Mouse (Mus musculus) c-Kit-positive CD71-positive TER-119-negative erythroid progenitor cells, embryonic 14.5 days (primary cell): Measurements from ENCODE around the gene S100a6.

Experiments
- DNase-seq: peaks from one replicate; pipeline ENCODE4 v3.0.0-alpha.2; 2013; ENCODE audit warnings: low read depth

The S100a6 gene

GRCm38 (mm10) chr3:90600458-90601195 is 12.1 kb upstream of the S100a6 start:
- DNase-seq = no peak

GRCm38 (mm10) chr3:90601486-90602110 is 11.1 kb upstream of the S100a6 start, which contains the start of gene Gm42674:
TSS of gene Gm42674 (plus strand) at chr3:90601904.
- no peak for DNase-seq

GRCm38 (mm10) chr3:90603623-90604022 is 9.1 kb upstream of the S100a6 start, which contains the start of gene S100a4:
TSS of gene S100a4 (plus strand) at chr3:90603771.
- no peak for DNase-seq

DNA sequence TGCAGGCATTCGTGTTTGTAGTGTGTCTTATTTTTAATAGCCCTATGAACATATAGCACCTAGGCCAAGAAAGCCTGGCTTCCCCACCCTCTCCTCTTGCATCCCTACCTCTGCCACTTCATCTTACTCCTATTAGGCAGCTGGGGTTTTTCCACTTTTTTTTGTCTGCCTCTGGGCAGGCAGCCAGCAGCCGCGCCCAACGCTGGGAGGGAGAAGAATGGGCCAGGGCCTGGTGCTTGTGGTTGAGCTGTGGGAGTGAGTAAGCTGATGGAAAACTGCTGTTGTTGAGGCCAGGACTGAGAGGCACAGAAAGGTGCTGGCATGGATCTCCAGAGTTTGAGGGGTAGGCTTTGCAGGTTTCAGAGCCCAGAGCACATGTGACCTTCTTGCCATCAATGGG is 8.3 kb upstream of the S100a6 start:
- DNase-seq = no peak

DNA sequence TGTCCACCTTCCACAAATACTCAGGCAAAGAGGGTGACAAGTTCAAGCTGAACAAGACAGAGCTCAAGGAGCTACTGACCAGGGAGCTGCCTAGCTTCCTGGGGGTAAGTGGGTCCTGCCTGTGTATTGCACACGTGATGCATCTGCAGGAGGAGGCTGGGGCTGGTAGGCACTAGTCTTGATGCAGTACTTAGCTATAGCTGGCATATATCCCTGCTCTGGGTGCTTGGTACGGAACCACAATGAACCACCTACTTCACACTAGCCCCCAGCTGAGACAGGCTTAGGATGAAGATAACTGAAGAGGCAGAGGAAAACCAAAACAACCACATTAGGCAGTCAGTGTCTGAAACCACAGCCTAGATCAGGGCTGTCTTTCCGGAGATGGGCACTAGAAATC is 7.6 kb upstream of the S100a6 start:
- DNase-seq = no peak

DNA sequence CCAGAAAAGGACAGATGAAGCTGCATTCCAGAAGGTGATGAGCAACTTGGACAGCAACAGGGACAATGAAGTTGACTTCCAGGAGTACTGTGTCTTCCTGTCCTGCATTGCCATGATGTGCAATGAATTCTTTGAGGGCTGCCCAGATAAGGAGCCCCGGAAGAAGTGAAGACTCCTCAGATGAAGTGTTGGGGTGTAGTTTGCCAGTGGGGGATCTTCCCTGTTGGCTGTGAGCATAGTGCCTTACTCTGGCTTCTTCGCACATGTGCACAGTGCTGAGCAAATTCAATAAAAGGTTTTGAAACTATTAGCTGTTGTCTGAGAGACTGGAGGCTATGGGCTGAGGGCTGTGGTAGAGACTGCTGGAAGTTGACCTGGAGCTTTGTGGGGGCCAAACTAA is 6.9 kb upstream of the S100a6 start:
- DNase-seq = no peak

- no peak for DNase-seq
Observed at GRCm38 (mm10) chr3:90606185-90606584, 6.5 kb upstream of the S100a6 start.

DNA sequence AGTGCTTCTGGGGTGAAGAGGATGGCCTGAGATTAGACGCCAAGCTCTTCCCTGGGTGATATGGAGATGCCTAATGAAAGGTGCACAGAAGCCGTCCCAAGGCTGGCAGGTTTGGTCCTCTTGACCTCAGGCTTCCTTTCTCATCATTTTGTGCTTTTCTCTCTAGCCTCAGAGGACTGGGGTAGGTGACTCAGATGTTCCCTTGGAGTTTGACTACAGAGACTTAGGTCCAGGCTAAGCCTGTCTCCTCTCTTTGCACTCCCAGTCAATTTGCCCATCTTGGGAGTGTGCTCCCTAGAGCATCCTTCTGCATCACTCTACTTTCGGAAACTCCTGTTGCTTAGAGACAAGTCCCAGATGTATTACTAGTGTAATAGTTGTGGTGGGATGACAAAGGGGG is 5.3 kb upstream of the S100a6 start:
- DNase-seq = no peak

DNA sequence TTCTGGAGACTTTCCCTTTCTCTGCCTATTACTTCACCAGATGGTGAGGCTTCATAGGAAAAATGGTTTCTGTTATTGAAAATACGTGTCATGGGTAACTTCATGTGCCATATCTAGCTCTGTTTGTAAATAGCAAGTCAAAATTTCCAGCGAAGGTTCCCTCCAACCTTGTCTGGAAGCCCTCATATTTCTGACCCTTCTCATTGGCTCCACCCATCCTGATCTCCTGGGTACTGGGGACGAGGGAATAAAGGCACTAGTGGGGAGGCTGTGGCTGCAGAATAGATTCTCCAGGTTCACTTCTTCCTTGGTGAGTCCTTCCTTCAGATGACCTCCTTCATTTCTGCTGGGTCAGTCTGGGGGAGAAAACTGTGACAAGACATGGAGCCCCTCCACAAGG is 4.5 kb upstream of the S100a6 start, which contains the start of gene S100a5:
S100a5 (plus strand) TSS at position 301 of the 400 bp plus-strand sequence.
- DNase-seq = no peak

DNA sequence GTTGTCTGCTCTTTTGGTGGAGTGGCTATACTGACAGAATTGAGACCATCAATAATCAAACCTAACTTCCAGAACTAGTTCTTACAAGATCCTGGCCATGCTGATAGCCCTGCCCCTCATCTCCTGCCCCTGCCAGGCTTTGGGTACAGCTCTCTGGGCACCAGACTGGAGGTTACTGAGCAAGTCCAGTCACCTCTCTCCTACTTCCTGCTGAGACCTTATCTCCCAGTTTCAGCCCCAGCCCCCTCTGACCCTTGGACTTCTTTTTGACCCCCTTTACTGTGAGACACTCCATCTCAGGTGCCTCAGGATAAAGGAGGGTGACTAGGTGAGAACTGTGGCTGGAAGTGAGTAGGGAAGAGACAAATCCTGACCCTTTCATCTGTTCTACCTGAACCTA is 3.6 kb upstream of the S100a6 start:
- no peak for DNase-seq

- DNase-seq = no peak
Observed at GRCm38 (mm10) chr3:90611494-90611893, 1.2 kb upstream of the S100a6 start.

DNA sequence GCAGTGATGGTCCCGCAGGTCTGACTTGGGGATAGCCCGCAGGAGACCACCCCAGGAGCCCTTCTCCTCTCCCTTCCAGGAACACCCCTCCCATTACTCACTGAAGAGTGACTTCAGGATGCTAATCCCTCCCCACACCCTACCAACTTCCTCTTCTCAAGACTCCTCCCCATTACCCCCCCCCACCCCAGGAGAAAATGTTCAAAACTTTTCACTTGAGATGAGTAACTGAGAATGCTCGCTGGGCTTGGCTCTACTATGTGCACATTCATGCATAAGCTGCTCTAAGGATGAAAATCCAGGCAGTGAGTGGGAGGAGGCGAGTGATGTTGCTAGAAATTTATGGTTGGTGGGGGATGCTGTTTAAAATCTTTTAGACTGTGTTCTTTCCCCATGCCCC is 621 bp upstream of the S100a6 start:
- DNase-seq = no peak

DNA sequence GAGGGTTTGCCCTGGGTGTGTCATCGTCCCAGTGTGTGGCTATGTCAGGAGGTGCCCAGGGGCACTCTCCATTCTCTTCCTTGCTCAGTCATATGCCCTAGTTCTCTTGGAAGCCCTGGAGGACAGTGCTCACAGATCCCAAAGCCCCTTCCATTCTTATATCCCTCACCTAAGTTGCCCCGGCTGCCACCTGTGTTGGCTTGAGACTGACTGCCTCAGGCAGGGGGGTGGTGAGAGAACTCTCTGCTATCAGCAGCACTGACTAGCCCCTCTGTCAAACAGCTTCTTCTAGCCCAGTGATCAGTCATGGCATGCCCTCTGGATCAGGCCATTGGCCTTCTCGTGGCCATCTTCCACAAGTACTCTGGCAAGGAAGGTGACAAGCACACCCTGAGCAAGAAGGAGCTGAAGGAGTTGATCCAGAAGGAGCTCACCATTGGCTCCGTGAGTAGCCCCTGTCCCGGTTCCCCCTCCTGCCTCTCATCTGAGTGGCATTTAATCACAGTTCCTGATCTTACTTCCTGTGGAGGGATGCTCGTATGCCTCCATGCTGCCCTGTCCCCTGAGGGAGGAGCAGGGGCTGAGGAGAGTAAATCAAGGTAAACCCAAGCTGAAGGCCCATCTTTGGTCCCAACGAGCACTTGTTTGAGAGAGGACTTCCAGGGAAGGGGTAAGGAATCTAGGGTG is 922 bp downstream of the S100a6 start:
- DNase-seq = no peak

GRCm38 (mm10) chr3:90614148-90614530 is 1.5 kb downstream of the S100a6 start:
- no peak for DNase-seq

DNA sequence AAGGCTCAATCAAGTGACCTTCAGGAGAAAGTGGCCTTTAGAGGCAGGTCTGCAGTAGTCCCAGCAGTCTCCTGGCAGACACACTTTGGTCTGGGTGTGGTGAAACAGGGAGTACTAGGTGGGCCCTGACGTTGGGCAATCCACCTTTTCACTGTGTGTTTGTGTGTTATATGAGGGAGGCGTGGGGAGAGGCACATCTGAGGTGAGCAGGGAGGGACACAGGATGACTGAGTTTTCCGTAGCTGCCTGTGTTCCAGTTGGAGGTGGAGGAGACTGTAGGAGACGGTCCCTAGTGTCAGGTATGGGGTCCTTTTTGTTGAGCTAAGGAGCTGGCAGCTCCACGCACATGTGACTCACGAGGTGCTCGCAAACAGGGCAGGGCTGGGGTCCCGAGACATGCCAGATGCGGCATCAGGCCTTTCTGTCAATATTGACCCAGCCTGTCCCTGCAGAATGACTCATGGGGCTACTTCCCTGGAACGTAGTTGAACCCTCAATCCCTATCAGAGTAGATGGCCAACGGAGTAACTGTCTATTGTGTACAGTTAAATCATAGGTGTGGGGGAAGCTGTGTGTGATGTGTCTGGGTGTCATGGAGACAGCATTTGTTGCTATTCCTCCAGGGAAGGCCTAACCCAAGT is 2.0 kb downstream of the S100a6 start:
- DNase-seq = no peak

DNA sequence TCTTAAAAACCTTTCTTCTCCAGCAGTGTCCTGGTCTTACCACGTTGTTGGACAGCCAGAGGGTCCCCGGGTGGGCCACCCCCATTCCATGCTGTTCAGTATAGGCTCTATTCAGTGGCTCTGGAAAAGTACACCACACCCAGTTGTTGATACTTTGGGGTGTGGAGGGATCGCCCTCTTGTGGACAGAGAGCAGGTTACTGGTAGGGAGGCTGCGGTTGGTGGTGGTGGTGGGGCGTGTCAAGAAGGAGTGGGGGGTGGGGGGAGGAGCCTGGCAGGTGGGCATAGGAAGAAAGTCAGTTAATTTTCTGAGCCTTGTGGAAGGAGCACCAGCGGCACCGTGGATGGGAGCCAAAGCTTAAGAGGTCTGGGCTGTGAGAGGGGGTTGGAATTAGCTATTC is 2.7 kb downstream of the S100a6 start:
- peak; percentile 31 for DNase-seq

- DNase-seq = no peak
Observed at GRCm38 (mm10) chr3:90615911-90616310, 3.2 kb downstream of the S100a6 start.

GRCm38 (mm10) chr3:90617586-90617985 is 4.9 kb downstream of the S100a6 start:
- DNase-seq = no peak

DNA sequence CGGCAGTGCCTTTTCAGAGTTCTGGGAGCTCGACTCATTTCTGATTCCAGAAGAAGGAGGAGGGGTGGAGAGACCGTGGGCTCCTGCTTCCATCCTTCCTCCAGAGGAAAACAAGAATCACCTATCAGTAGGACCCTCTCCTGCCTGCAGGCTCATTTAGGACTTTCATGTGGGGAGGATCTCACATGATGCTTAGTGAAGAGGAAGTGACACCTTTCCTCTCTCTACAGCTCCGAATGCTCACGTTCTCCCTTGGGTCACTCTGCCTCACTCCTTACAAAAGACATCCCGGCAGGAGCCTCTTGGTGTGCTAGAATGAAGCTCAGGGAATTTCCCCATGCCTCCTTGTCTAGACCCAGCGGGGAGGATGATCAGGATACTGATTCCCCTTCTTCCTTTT is 8.9 kb downstream of the S100a6 start:
- DNase-seq = no peak

DNA sequence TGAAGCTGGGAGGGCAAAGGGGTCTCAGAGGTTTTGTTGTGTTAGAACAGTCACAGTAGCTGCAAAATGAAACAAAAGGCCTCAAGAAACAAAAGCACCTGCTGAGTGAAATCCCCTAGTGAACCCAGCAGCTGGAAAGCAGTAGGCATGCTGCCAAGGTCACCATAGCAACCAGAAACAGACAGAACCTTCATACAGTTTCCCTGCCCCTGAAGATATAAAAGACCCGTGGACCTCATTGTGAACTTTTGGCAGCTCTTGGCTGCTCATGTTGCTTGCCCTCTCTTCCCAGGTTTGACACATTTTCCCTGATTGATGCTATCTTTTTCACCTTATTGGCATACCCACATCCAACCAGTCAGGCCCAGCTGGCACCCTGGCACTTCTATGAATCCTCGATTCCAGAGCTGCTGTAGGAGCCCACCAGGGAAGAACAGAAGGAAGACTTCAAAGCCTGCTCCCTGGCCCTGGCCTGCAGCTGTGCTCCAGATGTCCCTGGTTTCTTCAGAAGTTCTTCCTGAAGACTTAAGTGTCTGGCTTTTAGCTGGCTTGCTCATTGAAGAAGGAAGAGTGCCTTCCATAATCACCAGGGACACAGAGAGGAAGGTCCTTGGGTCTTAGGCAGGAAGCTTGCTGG is 10.9 kb downstream of the S100a6 start:
- DNase-seq = no peak

DNA sequence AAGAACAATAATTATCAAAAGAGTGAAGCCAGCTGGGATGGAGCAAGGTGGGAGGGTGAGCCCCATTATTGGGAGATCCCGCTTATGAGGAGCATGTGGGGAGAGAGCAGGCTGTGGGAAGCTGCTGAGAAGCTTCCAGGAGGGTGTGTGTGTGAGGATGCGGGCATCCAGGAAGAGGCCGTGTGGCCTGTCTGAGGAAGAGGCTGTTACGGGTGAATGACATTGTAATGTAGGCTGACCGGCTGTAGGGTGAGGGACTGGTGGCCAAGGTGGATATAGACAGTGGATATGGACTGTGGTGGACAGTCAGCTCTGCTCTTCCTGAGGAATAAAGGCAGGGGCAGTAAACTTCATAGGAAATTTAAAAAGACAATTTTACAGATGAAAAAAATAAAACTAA is 12.8 kb downstream of the S100a6 start:
- no peak for DNase-seq
